Mouse (Mus musculus) liver, adult 2 months (tissue): ENCODE data around the gene Pccb. TPM values are rescaled to one million over a fixed set of nuclear protein-coding genes. Genes with fewer than 3 reads are reported as not detected.

Experiments
- DNase-seq: peaks from one replicate; pipeline ENCODE4 v3.0.0-alpha.2; 2011; ENCODE audit warnings: low read depth, low spot score; ENCODE audit errors: extremely low read depth
- H3K27ac ChIP-seq: fragments of 200-500 bp; replicated peaks from 2 replicates; pipeline ENCODE4 v1.5.1; 2012; ENCODE audit warnings: low read depth, mild to moderate bottlenecking, control low read depth, inconsistent platforms, low read length; ENCODE audit not compliant: insufficient read depth
- H3K27me3 ChIP-seq: fragments of 200-500 bp; 2 replicates; pipeline ENCODE4 v1.6.1; 2012; ENCODE audit warnings: mild to moderate bottlenecking, moderate library complexity, low read length, inconsistent platforms; ENCODE audit not compliant: control insufficient read depth, insufficient read depth
- H3K36me3 ChIP-seq: fragments of 200-500 bp; 2 replicates; pipeline ENCODE4 v1.6.1; 2012; ENCODE audit warnings: low read length, inconsistent platforms; ENCODE audit not compliant: control insufficient read depth, insufficient read depth
- H3K4me1 ChIP-seq: fragments of 200-500 bp; 2 replicates; pipeline ENCODE4 v1.6.1; 2011; ENCODE audit warnings: low read length; ENCODE audit not compliant: control insufficient read depth, insufficient read depth
- H3K4me3 ChIP-seq: fragments of 200-500 bp; 2 replicates; pipeline ENCODE4 v1.5.1; 2011; ENCODE audit warnings: low read depth, mild to moderate bottlenecking, control low read depth, low read length, moderate library complexity; ENCODE audit not compliant: insufficient read depth
- H3K79me2 ChIP-seq: fragments of 200-500 bp; 2 replicates; pipeline ENCODE4 v1.6.1; 2012; ENCODE audit warnings: inconsistent platforms, mild to moderate bottlenecking, low read length, moderate library complexity; ENCODE audit not compliant: control insufficient read depth, insufficient read depth
- H3K9ac ChIP-seq: fragments of 200-500 bp; 2 replicates; pipeline ENCODE4 v1.6.1; 2012; ENCODE audit warnings: low read depth, mild to moderate bottlenecking, control low read depth, inconsistent platforms, low read length
- CTCF ChIP-seq: fragments of 200-500 bp; IDR thresholded peaks from 2 replicates; pipeline ENCODE4 v1.5.1; 2011; ENCODE audit warnings: low read depth, low read length, control low read depth
- POLR2A ChIP-seq: fragments of 200-500 bp; IDR thresholded peaks from 2 replicates; pipeline ENCODE4 v1.6.1; 2011; ENCODE audit warnings: low read length, control low read depth; ENCODE audit not compliant: insufficient read depth; ENCODE audit errors: extremely low read depth
- WGBS: fragments of 180-500 bp; shearing (Covaris S2); methylation state at CpG from one replicate; pipeline ENCODE4 v1.1.7; 2018; 5-methylcytosine and 5-hydroxymethylcytosine counted together
- polyA plus RNA-seq: library from polyadenylated mRNA; depleted of rRNA; stranded (reverse); fragments of >200 nt; gene quantifications from 2 replicates; pipeline ENCODE4 v1.2.3, GENCODE M21; 2012; rRNA removed
- total RNA-seq: library from RNA; depleted of rRNA; stranded (reverse); fragments of >200 nt; gene quantifications from 2 replicates; pipeline ENCODE4 v1.2.3, GENCODE M21; 2014; rRNA removed

Pccb gene
- total RNA-seq = 118 and 119 TPM in 2 replicates
- polyA plus RNA-seq = 185 and 192 TPM in 2 replicates

DNA sequence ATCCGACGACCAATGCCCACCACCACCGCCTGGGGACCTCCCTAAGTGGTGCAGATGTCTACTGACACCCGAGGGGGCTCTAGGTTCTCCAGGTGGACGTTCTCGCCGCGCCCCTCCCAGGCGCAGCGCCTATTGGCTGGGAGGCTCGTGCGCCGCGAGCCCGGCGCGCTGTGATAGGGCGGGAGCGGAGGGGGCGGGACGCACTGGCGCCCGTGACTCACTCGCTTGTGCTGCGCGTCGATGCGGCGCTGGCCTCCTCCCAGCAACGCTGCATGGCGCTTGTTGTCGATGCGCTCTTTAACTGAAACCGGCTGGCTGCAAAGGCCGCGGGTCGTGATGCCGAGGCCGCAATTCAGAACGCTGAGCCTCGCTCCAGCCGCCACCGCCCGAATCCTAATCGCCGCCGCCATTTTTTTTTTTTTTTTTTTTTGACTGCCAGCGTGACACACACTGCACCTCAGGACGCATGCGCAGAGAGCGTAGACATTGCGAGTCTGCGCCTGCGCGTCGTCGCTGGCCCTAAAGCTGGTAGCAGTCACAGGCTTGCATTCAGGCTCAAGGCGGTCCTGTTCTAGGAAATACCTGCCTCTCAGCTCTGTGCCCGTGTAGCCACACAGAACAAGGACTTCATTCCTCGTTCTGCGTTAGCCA lies at the start of gene Pccb:
Pccb (minus strand) TSS at position 451 of the 651 bp plus-strand sequence.
- Histone ChIP-seq H3K36me3 (no peaks in the 10 kb centered on the region), H3K9ac (peak within 1 kb of the TSS; percentile 88), H3K4me1 (peaks cover 14% of the 10 kb centered on the region), H3K79me2 (no peaks in the 10 kb centered on the region), H3K27me3 (no peaks in the 10 kb centered on the region), H3K27ac (peak within 1 kb of the TSS; percentile 91), H3K4me3 (peak within 1 kb of the TSS; percentile 79)
- under 1% methylated on average over 61 of the region's 61 CpGs for WGBS
- no peak for TF ChIP-seq CTCF
- TF ChIP-seq POLR2A = peak; percentile 89
- peak; percentile 87 for DNase-seq

DNA sequence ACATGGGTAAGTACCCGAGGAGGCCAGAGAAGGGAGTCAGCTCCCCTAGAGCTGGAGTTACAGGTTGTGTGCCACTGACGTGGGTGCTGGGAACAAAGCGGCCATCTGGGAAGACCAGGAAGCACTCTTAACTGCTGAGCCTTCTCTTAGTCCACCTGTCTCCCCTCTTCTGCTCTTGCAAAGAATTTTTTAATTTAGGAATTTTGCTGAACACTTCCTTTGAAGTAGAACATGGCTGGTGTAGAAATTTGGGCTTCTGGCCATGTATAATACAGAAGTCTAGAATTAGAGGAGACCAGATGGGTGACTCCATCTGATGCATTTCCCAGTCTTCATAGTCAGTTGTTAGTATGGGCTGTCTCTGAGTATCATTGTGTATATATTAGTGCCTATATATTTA lies 49.0 kb upstream of the Pccb start:
- Histone ChIP-seq H3K27ac (no peak overlapping the region), H3K27me3 (no peaks in the 10 kb centered on the region), H3K9ac (no peak overlapping the region), H3K36me3 (peaks cover 2% of the 10 kb centered on the region; the same call in 1 of the 2 replicates), H3K4me3 (no peak overlapping the region), H3K4me1 (peaks cover 19% of the 10 kb centered on the region), H3K79me2 (peaks cover 32% of the 10 kb centered on the region)
- no peak for DNase-seq
- no peak for TF ChIP-seq CTCF
- TF ChIP-seq POLR2A = no peak
- WGBS = 77% methylated on average over 3 of the region's 3 CpGs

DNA sequence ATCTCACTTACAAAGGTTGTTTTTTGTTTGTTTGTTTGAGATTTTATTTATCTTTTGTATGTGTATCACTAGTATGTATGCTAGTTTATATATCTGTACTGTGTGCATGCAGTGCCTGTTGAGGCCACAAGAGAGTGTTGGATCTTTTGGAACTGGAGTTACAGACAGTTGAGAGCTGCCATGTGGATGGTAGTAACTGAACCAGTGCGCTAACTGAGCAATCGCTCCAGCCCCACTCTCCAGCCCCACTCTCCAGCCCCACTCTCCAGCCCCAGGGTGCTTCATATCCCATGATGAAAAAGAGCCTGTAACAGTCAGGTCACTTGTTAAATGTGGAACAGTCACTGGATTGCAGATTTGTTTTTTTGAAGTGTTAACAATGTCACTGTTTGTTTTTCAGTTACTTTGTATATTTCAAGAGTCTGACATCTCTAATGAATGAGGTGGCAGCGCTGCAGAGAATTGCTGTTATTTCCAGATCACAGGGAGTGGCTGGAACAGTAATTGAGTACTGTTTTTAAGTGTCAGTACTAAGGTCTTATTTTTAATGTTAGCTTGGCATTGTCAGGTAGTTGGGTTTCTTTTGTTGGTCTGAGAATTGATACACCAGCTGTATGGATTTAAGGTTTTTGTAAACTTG lies 45.5 kb upstream of the Pccb start:
- H3K79me2 ChIP-seq = peaks cover 54% of the 10 kb centered on the region
- 56% methylated on average over 3 of the region's 3 CpGs for WGBS
- H3K4me1 ChIP-seq = peaks cover 30% of the 10 kb centered on the region
- DNase-seq = no peak
- no peak overlapping the region for H3K9ac ChIP-seq
- H3K27me3 ChIP-seq = no peaks in the 10 kb centered on the region
- no peak overlapping the region for H3K27ac ChIP-seq
- no peak overlapping the region for H3K4me3 ChIP-seq
- peaks cover 2% of the 10 kb centered on the region; the same call in 1 of the 2 replicates for H3K36me3 ChIP-seq
- no peak for TF ChIP-seq POLR2A
- TF ChIP-seq CTCF = 0 out of 2 replicates have a peak, but pooled peaks have one; percentile 8

DNA sequence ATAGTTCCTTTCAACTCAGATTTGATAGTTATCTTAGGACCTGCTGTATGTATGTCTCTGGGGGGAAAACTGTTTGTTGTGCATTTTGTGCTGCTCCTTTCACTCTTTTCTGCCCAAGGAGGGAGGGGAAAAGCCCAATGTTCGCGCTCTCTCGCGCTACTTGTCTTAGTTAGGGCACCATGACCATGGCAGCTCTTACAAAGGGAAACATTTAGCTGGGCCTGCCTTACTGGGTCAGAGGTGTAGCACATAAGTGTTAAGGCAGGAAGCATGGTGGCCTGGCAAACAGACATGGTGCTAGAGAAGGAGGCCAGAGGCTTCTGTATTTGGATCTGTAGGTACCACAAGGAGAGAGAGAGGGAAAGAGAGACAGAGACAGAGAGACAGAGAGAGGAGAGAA lies 43.9 kb upstream of the Pccb start:
- Histone ChIP-seq H3K4me1 (peaks cover 26% of the 10 kb centered on the region), H3K9ac (0 out of 2 replicates have a peak overlapping the region, but pooled peaks have one; percentile 5), H3K36me3 (peaks cover 2% of the 10 kb centered on the region; the same call in 1 of the 2 replicates), H3K79me2 (peaks cover 59% of the 10 kb centered on the region), H3K27me3 (no peaks in the 10 kb centered on the region), H3K4me3 (no peak overlapping the region), H3K27ac (no peak overlapping the region)
- TF ChIP-seq POLR2A (no peak), CTCF (no peak)
- 49% methylated on average over 4 of the region's 4 CpGs for WGBS
- DNase-seq = peak; percentile 40

DNA sequence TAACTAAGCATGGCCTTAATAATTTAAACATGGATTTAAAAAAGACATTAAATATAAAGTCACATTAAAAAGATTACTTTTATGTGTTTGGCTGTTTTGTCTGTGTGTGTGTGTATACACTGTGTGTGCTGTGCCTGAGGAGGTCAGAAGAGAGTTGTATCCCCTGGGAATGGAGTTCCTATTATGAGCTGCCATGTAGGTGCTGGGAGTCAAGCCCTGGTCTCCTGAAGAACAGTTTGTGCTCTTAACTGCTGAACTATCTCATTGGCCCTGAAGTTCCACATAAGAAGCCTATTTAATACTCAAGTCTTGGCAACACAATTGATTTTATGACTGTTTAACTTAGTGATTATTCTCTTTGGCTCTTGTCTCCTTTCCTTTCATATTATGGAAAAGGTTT lies 42.8 kb upstream of the Pccb start:
- H3K9ac ChIP-seq = no peak overlapping the region
- H3K4me1 ChIP-seq = peaks cover 26% of the 10 kb centered on the region

More for the DNA sequence above, 42.8 kb upstream of the Pccb start:
- DNase-seq = no peak
- Histone ChIP-seq H3K36me3 (peaks cover 2% of the 10 kb centered on the region; the same call in 1 of the 2 replicates), H3K27me3 (no peaks in the 10 kb centered on the region), H3K27ac (no peak overlapping the region), H3K79me2 (peaks cover 57% of the 10 kb centered on the region), H3K4me3 (0 out of 2 replicates have a peak overlapping the region, but pooled peaks have one; percentile 8)
- no peak for TF ChIP-seq CTCF
- no peak for TF ChIP-seq POLR2A
